Mouse (Mus musculus): ENCODE data around the gene B3gnt6. TPM values are rescaled to one million over a fixed set of nuclear protein-coding genes. Genes with fewer than 3 reads are reported as not detected.
A peak's percentile ranks its signal among the peaks of the same experiment; 100 is the strongest.

B3gnt6 gene
- total RNA-seq, 1 experiment from 2014 or later, result not detected

DNA sequence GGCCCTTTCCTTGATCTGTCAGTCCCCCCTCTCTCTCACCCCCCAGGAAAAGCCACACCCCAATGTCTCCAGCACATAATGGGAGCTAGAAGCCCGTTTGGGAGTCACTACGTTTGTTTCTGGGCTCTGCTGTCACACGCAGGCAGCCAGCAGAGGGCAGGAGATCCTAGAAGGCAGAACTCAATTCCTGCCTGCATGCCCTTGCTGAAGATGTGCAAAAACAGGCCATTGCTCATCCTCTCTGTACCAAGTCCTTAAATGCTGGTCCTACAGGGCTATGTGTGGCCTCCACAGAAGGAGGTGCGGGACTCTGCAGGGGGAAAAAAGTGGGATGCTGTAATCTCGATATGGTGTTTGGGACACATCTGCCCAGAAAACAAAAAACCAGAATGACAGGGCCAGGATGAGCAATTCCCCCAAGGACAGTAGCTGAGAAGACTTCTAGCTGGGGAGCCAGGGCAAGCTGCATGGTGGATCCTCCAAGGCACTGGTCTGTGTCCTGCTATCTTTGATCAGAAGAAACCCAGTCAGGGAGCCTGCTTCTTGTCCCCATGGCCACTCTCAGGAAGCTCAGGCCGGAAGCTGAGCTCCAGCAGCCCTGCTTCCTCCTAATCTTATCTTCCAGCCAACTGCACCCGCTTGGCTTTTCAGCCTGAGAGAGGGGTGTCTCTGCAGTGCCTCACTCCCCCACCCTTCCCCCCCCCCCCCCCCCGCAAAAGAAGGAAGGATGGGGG is 43.6 kb downstream of the B3gnt6 start:
- ATAC-seq (ENCODE audit: extremely low read depth, insufficient number of reproducible peaks, low FRiP score, poor library complexity, severe bottlenecking), result peak; percentile 40; the same call in 1 of the 2 replicates

- no peak for ATAC-seq (ENCODE audit: extremely low read depth, insufficient number of reproducible peaks, low FRiP score, poor library complexity, severe bottlenecking)
Observed at GRCm38 (mm10) chr7:98153892-98154291, 45.4 kb downstream of the B3gnt6 start.

DNA sequence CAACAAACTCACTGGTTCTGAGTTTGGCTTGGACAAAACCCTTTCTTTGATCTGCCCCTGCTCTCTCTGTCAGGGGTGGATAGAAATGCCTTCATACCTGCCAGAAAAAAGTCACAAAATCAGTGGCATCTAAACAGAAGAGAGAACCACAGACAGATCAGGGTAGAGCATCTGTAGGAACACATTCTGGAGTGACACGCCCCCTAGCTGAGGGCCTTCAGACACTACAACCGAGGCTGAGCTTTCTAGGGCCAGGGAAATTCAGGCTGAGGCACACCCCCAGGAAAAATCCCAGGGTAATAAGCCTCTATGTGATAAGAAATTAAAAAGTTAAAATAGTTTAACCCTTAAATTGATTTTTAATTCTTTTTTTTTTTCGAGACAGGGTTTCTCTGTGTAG is 45.9 kb downstream of the B3gnt6 start:
- ATAC-seq (ENCODE audit: extremely low read depth, insufficient number of reproducible peaks, low FRiP score, poor library complexity, severe bottlenecking), result no peak

- no peak for ATAC-seq (ENCODE audit: extremely low read depth, insufficient number of reproducible peaks, low FRiP score, poor library complexity, severe bottlenecking)
Observed at GRCm38 (mm10) chr7:98152400-98152799, 46.9 kb downstream of the B3gnt6 start.

GRCm38 (mm10) chr7:98150525-98150924 is 48.8 kb downstream of the B3gnt6 start:
- no peak for ATAC-seq (ENCODE audit: extremely low read depth, insufficient number of reproducible peaks, low FRiP score, poor library complexity, severe bottlenecking)

DNA sequence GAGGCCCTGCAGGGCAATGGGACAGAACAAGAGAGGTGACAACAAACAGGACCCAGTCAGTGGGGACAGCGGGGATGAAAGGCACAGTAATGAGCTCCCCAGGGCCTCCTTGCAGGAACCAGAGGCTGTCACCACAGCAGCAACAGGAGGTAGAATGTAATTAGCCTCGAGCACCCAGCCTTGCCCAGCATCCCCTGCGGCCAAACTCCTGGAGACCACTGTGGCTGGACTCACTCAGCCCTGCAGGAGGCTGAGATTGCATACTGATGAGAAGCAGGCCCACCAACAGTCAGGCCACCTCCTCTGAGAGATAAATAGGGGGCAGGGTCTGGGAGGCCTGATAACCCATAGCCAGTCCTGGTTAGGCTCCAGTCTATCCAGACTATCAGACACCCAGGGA is 49.5 kb downstream of the B3gnt6 start:
- ATAC-seq (ENCODE audit: extremely low read depth, insufficient number of reproducible peaks, low FRiP score, poor library complexity, severe bottlenecking), result no peak

DNA sequence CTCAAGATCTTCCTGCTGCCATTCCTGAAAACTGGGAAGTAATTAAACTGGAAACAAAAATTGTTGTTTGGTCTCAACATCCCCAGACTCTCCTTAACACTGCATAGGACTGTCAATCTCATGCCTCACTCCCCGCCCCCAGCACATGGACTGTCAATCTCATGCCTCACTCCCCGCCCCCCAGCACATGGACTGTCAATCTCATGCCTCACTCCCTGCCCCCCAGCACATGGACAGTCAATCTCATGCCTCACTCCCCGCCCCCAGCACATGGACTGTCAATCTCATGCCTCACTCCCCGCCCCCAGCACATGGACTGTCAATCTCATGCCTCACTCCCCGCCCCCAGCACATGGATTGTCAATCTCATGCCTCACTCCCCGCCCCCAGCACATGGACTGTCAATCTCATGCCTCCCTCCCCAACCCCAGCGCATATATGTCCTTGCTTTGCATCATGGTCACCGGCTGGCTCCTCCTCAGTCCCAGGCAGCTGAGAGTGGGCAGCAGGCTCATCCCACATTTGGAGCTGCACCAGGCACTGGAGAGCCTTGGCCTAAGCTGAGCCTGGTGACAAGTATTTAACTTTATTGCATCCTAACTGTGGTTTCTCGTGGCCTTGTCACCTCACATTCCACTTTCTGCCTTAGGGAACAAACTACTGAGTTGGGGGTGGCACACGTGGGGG is 50.4 kb downstream of the B3gnt6 start:
- no peak for ATAC-seq (ENCODE audit: extremely low read depth, insufficient number of reproducible peaks, low FRiP score, poor library complexity, severe bottlenecking)

DNA sequence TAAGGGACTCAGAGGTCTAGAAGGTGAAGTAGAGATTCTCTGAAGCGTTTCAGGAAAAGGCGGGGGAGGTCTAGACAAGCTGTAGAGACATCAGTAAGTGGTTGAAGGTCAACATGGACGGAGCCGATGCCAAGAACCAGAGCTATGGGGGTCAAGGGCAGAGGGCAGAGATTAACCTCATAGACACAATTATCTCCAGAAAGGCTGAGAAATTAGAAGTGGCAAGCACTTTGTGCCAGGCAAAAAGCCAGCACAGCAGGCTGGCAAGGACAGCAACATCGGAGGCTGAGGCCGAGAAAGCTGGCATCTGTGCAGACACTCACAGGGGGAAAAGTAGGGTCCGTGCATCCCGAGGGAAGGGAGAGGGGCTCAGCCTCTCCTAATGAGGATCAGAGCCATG is 51.5 kb downstream of the B3gnt6 start:
- ATAC-seq (ENCODE audit: extremely low read depth, insufficient number of reproducible peaks, low FRiP score, poor library complexity, severe bottlenecking), result no peak

GRCm38 (mm10) chr7:98146447-98146845 is 52.8 kb downstream of the B3gnt6 start:
- ATAC-seq (ENCODE audit: extremely low read depth, insufficient number of reproducible peaks, low FRiP score, poor library complexity, severe bottlenecking), result no peak

GRCm38 (mm10) chr7:98145842-98146446 is 53.3 kb downstream of the B3gnt6 start:
- no peak for ATAC-seq (ENCODE audit: extremely low read depth, insufficient number of reproducible peaks, low FRiP score, poor library complexity, severe bottlenecking)

GRCm38 (mm10) chr7:98145402-98145801 is 53.9 kb downstream of the B3gnt6 start, which contains the start of gene Omp:
Gene Omp, minus strand, starts transcription at chr7:98145502.
- ATAC-seq (ENCODE audit: extremely low read depth, insufficient number of reproducible peaks, low FRiP score, poor library complexity, severe bottlenecking), result no peak

- no peak for ATAC-seq (ENCODE audit: extremely low read depth, insufficient number of reproducible peaks, low FRiP score, poor library complexity, severe bottlenecking)
Observed at GRCm38 (mm10) chr7:98142648-98143047, 56.6 kb downstream of the B3gnt6 start.

Other genes starting within 250 kb of the B3gnt6 start
- gene Myo7a, start 80.0 kb downstream of the B3gnt6 start, total RNA-seq (2017), result 11.0 and 12.6 TPM in 2 replicates
- gene Omp, start 54.0 kb downstream of the B3gnt6 start, total RNA-seq (2017), result 0.61 and 1.4 TPM in 2 replicates
- 7.6 and 11.2 TPM in 2 replicates for gene Capn5, start 21.2 kb downstream of the B3gnt6 start, total RNA-seq (2017)
- 7.4 and 9.8 TPM in 2 replicates for gene Acer3, start 121.7 kb upstream of the B3gnt6 start, total RNA-seq (2017)
- not detected in 2 replicates for gene Tsku, start 161.8 kb upstream of the B3gnt6 start, total RNA-seq (2017)
- gene Gucy2d, start 240.9 kb upstream of the B3gnt6 start, total RNA-seq (2017), result not detected in 2 replicates